Mouse (Mus musculus) thymus, adult 2 months (tissue): ENCODE data around the gene Gm17657. TPM values are rescaled to one million over a fixed set of nuclear protein-coding genes. Genes with fewer than 3 reads are reported as not detected.
A peak's percentile ranks its signal among the peaks of the same experiment; 100 is the strongest.

Experiments used
- DNase-seq: peaks from one replicate; pipeline ENCODE4 v3.0.0; 2021
- H3K27ac ChIP-seq: fragments of 200-500 bp; 2 replicates; pipeline ENCODE4 v1.5.1; 2012; ENCODE audit warnings: low read length, control low read depth; ENCODE audit not compliant: control insufficient read depth, insufficient read depth
- H3K27me3 ChIP-seq: fragments of 200-500 bp; 2 replicates; pipeline ENCODE4 v1.6.1; 2012; ENCODE audit warnings: mild to moderate bottlenecking, low read length, moderate library complexity, mixed read lengths; ENCODE audit not compliant: control insufficient read depth, insufficient read depth
- H3K36me3 ChIP-seq: fragments of 200-500 bp; 2 replicates; pipeline ENCODE4 v1.6.1; 2012; ENCODE audit warnings: mild to moderate bottlenecking, low read length, moderate library complexity; ENCODE audit not compliant: control insufficient read depth, insufficient read depth
- H3K4me1 ChIP-seq: fragments of 200-500 bp; replicated peaks from 2 replicates; pipeline ENCODE4 v1.6.1; 2012; ENCODE audit warnings: low read length; ENCODE audit not compliant: control insufficient read depth, insufficient read depth
- H3K4me3 ChIP-seq: fragments of 200-500 bp; 2 replicates; pipeline ENCODE4 v1.5.1; 2012; ENCODE audit warnings: mild to moderate bottlenecking, low read length, control low read depth, moderate library complexity; ENCODE audit not compliant: control insufficient read depth, insufficient read depth
- CTCF ChIP-seq: fragments of 200-500 bp; IDR thresholded peaks from 2 replicates; pipeline ENCODE4 v1.5.1; 2012; ENCODE audit warnings: mild to moderate bottlenecking, control low read depth, low read length, moderate library complexity, borderline replicate concordance; ENCODE audit not compliant: control insufficient read depth, poor library complexity, insufficient read depth; ENCODE audit errors: extremely low read depth
- POLR2A ChIP-seq: fragments of 200-500 bp; IDR thresholded peaks from 2 replicates; pipeline ENCODE4 v1.6.1; 2012; ENCODE audit warnings: mild to moderate bottlenecking, low read length, control low read depth, moderate library complexity; ENCODE audit not compliant: control insufficient read depth, poor library complexity, insufficient read depth; ENCODE audit errors: extremely low read depth
- WGBS: fragments of 180-500 bp; shearing (Covaris S2); methylation state at CpG from one replicate; pipeline ENCODE4 v1.1.7; 2018; 5-methylcytosine and 5-hydroxymethylcytosine counted together
- polyA plus RNA-seq: library from polyadenylated mRNA; depleted of rRNA; stranded (reverse); fragments of >200 nt; gene quantifications from 2 replicates; pipeline ENCODE4 v1.2.3, GENCODE M21; 2012

Gm17657 gene
- polyA plus RNA-seq, 1 experiment: not detected

DNA sequence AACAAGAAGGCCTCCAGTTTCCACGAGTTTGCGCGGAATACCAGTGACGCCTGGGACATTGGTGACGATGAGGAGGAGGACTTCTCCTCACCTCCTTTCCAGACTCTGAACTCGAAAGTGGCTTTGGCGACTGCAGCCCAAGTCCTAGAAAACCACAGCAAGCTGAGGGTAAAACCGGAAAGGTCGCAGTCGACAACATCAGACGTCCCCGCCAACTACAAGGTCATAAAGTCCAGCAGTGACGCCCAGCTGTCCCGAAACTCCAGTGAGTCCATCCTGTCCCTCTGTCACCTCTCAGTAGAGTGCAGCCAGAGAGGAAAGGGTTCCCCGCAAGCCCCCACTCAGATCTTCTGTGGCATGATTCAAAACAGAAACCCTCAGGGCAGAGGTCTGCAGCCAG is 19.0 kb upstream of the Gm17657 start:
- Histone ChIP-seq H3K27me3 (no peaks in the 10 kb centered on the region), H3K4me1 (no peaks in the 10 kb centered on the region), H3K27ac (no peak overlapping the region), H3K36me3 (peaks cover 52% of the 10 kb centered on the region), H3K4me3 (no peak overlapping the region)
- no peak for DNase-seq
- TF ChIP-seq CTCF: no peak
- TF ChIP-seq POLR2A: no peak
- 96% methylated on average over 15 of the region's 15 CpGs for WGBS

- Histone ChIP-seq H3K4me3 (no peak overlapping the region), H3K4me1 (no peaks in the 10 kb centered on the region), H3K27me3 (no peaks in the 10 kb centered on the region), H3K27ac (no peak overlapping the region), H3K36me3 (peaks cover 23% of the 10 kb centered on the region)
- TF ChIP-seq POLR2A: no peak
- TF ChIP-seq CTCF: no peak
- DNase-seq: no peak
- WGBS: 94% methylated on average over 5 of the region's 5 CpGs
Measured at GRCm38 (mm10) chr17:29565521-29565920, 16.1 kb upstream of the Gm17657 start.

- DNase-seq: no peak
- H3K4me3 ChIP-seq: no peak overlapping the region
- H3K27ac ChIP-seq: no peak overlapping the region
- no peaks in the 10 kb centered on the region for H3K27me3 ChIP-seq
- TF ChIP-seq POLR2A: no peak
- TF ChIP-seq CTCF: no peak
- H3K4me1 ChIP-seq: peaks cover 15% of the 10 kb centered on the region
- H3K36me3 ChIP-seq: no peaks in the 10 kb centered on the region
- WGBS: 93% methylated on average over 5 of the region's 5 CpGs
Measured at GRCm38 (mm10) chr17:29558476-29558875, 9.0 kb upstream of the Gm17657 start.

- TF ChIP-seq CTCF (no peak), POLR2A (no peak)
- Histone ChIP-seq H3K27ac (peak overlapping the region; percentile 52; the same call in 1 of the 2 replicates), H3K4me1 (peaks cover 26% of the 10 kb centered on the region), H3K4me3 (no peak overlapping the region), H3K36me3 (no peaks in the 10 kb centered on the region), H3K27me3 (no peaks in the 10 kb centered on the region)
- 53% methylated on average over 7 of the region's 7 CpGs for WGBS
- no peak for DNase-seq
Measured at GRCm38 (mm10) chr17:29556893-29557292, 7.5 kb upstream of the Gm17657 start.

DNA sequence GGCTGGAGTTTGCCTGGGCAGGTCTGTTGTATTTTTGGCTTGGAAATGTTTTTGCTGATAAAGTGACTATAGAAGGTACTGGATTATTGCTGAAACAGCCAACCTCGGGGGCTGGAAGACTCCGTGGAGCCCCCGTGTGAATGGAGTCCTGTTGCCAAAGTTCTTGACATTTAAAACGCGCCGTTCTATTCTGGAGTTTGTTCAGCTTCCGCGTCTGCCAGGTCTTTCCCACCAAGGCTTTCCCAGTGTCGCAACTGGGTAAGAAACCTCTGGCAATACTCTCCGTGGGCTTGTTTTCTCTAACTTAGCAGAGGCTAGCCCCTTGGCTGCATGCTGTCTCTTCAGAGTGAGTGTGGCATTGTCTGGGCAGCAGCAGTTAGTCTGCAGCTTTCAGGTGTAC is 7.0 kb upstream of the Gm17657 start:
- TF ChIP-seq POLR2A: no peak
- no peak for TF ChIP-seq CTCF
- 93% methylated on average over 10 of the region's 10 CpGs for WGBS
- no peak for DNase-seq

GRCm38 (mm10) chr17:29554176-29554575 is 4.7 kb upstream of the Gm17657 start:
- peaks cover 40% of the 10 kb centered on the region for H3K4me1 ChIP-seq
- DNase-seq: no peak
- H3K27me3 ChIP-seq: no peaks in the 10 kb centered on the region
- no peak overlapping the region for H3K27ac ChIP-seq
- H3K4me3 ChIP-seq: no peak overlapping the region
- TF ChIP-seq POLR2A: no peak
- TF ChIP-seq CTCF: no peak
- H3K36me3 ChIP-seq: no peaks in the 10 kb centered on the region

More for the DNA sequence above, 7.0 kb upstream of the Gm17657 start:
- peak overlapping the region; percentile 52; the same call in 1 of the 2 replicates for H3K27ac ChIP-seq
- H3K27me3 ChIP-seq: no peaks in the 10 kb centered on the region
- no peak overlapping the region for H3K4me3 ChIP-seq
- no peaks in the 10 kb centered on the region for H3K36me3 ChIP-seq
- peaks cover 29% of the 10 kb centered on the region for H3K4me1 ChIP-seq

GRCm38 (mm10) chr17:29552162-29552732 is 2.8 kb upstream of the Gm17657 start, which contains the start of gene Tmem217:
Tmem217 (minus strand) TSS chr17:29552385.
- Histone ChIP-seq H3K27ac (peak within 1 kb of the TSS; percentile 78), H3K4me1 (peaks cover 40% of the 10 kb centered on the region), H3K4me3 (peak within 1 kb of the TSS; percentile 18; the same call in 1 of the 2 replicates), H3K27me3 (no peaks in the 10 kb centered on the region), H3K36me3 (no peaks in the 10 kb centered on the region)
- TF ChIP-seq CTCF: no peak
- TF ChIP-seq POLR2A: no peak
- peak; percentile 29 for DNase-seq
- WGBS: 22% methylated on average over 5 of the region's 5 CpGs
